Mouse (Mus musculus) thymus, adult 2 months (tissue): ENCODE data around the gene Mettl3. TPM values are rescaled to one million over a fixed set of nuclear protein-coding genes. Genes with fewer than 3 reads are reported as not detected.
"Not testable (repeated sequence)": the region's sequence is repeated elsewhere in the genome, so short reads cannot be mapped to it uniquely, and the experiment has no call there.

Experiments
- DNase-seq: peaks from one replicate; pipeline ENCODE4 v3.0.0; 2021
- H3K27ac ChIP-seq: fragments of 200-500 bp; 2 replicates; pipeline ENCODE4 v1.5.1; 2012; ENCODE audit warnings: low read length, control low read depth; ENCODE audit not compliant: control insufficient read depth, insufficient read depth
- H3K27me3 ChIP-seq: fragments of 200-500 bp; 2 replicates; pipeline ENCODE4 v1.6.1; 2012; ENCODE audit warnings: mild to moderate bottlenecking, low read length, moderate library complexity, mixed read lengths; ENCODE audit not compliant: control insufficient read depth, insufficient read depth
- H3K36me3 ChIP-seq: fragments of 200-500 bp; 2 replicates; pipeline ENCODE4 v1.6.1; 2012; ENCODE audit warnings: mild to moderate bottlenecking, low read length, moderate library complexity; ENCODE audit not compliant: control insufficient read depth, insufficient read depth
- H3K4me1 ChIP-seq: fragments of 200-500 bp; replicated peaks from 2 replicates; pipeline ENCODE4 v1.6.1; 2012; ENCODE audit warnings: low read length; ENCODE audit not compliant: control insufficient read depth, insufficient read depth
- H3K4me3 ChIP-seq: fragments of 200-500 bp; 2 replicates; pipeline ENCODE4 v1.5.1; 2012; ENCODE audit warnings: mild to moderate bottlenecking, low read length, control low read depth, moderate library complexity; ENCODE audit not compliant: control insufficient read depth, insufficient read depth
- CTCF ChIP-seq: fragments of 200-500 bp; IDR thresholded peaks from 2 replicates; pipeline ENCODE4 v1.5.1; 2012; ENCODE audit warnings: mild to moderate bottlenecking, control low read depth, low read length, moderate library complexity, borderline replicate concordance; ENCODE audit not compliant: control insufficient read depth, poor library complexity, insufficient read depth; ENCODE audit errors: extremely low read depth
- POLR2A ChIP-seq: fragments of 200-500 bp; IDR thresholded peaks from 2 replicates; pipeline ENCODE4 v1.6.1; 2012; ENCODE audit warnings: mild to moderate bottlenecking, low read length, control low read depth, moderate library complexity; ENCODE audit not compliant: control insufficient read depth, poor library complexity, insufficient read depth; ENCODE audit errors: extremely low read depth
- WGBS: fragments of 180-500 bp; shearing (Covaris S2); methylation state at CpG from one replicate; pipeline ENCODE4 v1.1.7; 2018; 5-methylcytosine and 5-hydroxymethylcytosine counted together
- polyA plus RNA-seq: library from polyadenylated mRNA; depleted of rRNA; stranded (reverse); fragments of >200 nt; gene quantifications from 2 replicates; pipeline ENCODE4 v1.2.3, GENCODE M21; 2012

The Mettl3 gene
- polyA plus RNA-seq, 1 experiment: 54.2 TPM

DNA sequence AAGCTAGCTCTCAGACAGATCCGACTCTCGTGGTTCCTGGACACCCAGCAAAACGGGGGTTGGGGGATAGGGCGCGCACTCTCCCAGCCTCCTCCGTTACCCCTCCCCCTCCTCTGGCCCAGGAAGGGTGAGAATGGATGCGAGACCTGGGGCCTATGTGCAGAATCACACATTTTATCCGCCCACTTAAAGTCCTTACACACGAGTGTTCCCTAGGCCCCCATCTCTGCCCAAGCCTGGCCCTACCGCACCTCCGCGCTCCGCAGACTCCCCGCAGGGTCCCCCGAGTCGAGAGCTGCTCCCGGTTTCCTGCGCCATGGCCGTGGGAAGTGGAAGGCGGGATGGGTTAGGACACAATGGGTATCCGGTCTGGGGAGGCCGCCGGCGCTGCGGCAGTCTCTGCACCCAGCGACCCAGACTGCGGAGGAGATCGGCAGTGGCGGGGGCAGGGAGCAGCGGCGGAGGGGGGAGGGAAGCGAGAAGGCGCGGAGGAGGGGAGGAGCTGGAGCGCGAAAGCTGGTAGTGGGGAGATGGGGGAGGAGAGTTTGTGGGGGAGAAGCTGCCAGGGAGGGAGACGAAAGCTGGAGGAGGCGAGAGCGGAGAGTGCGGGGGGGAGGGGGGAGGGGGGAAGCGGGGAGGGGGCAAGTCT lies 11.0 kb upstream of the Mettl3 start:
- Histone ChIP-seq H3K4me3 (peak overlapping the region; percentile 99), H3K36me3 (no peaks in the 10 kb centered on the region), H3K4me1 (peaks cover 20% of the 10 kb centered on the region), H3K27ac (peak overlapping the region; percentile 43; the same call in 1 of the 2 replicates), H3K27me3 (no peaks in the 10 kb centered on the region)
- peak; percentile 80 for DNase-seq
- TF ChIP-seq CTCF (0 out of 2 replicates have a peak, but pooled peaks have one; percentile 21), POLR2A (peak; percentile 69)
- WGBS: under 1% methylated on average over 37 of the region's 41 CpGs

DNA sequence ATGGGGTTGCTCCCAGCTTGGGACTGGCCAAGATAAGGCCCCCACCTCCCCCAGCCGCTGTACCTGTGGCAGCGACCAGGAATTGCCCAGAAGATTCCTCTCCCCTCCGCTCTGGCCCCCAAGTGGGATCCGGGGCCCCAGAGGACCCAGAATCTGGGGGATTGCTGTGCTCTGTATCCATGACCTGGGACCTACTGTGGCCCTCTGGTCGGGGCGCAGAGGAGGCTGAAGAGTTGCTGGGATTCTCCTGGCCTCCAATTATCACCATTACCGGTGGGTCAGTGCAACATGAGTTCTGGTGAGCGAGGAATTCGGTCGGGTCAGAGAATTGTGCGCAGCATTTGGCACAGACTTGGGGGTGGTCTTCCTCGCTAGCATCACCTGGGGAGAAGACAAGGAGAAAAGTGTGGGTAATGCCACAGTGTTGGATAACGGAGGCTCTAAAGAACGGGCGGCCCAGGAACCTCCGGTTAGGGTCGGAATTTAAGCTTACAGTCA lies 10.4 kb upstream of the Mettl3 start:
- Histone ChIP-seq H3K27me3 (no peaks in the 10 kb centered on the region), H3K4me1 (peaks cover 20% of the 10 kb centered on the region), H3K4me3 (peak overlapping the region; percentile 99), H3K27ac (no peak overlapping the region), H3K36me3 (no peaks in the 10 kb centered on the region)
- DNase-seq: no peak
- WGBS: 48% methylated on average over 17 of the region's 17 CpGs
- TF ChIP-seq CTCF (no peak), POLR2A (no peak; the same call in 1 of the 2 replicates)

DNA sequence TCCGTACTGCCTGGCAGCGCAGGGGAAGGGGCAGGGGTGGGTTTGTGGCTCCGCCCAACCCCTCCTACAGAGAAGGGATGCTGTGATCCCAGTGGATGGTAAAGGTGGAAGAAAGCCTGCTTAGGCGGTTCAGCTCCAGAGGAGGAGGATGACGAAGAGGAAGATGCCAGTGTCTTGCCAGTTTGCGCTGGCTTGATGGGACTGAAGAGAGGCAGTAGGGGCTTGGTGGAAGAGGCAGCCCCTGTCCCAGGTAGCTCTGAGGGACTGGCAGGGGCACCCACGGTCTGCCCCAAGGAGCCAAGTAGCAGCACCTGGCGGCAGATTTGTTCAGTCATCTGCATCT lies 9.9 kb upstream of the Mettl3 start:
- no peak overlapping the region for H3K4me3 ChIP-seq

DNA sequence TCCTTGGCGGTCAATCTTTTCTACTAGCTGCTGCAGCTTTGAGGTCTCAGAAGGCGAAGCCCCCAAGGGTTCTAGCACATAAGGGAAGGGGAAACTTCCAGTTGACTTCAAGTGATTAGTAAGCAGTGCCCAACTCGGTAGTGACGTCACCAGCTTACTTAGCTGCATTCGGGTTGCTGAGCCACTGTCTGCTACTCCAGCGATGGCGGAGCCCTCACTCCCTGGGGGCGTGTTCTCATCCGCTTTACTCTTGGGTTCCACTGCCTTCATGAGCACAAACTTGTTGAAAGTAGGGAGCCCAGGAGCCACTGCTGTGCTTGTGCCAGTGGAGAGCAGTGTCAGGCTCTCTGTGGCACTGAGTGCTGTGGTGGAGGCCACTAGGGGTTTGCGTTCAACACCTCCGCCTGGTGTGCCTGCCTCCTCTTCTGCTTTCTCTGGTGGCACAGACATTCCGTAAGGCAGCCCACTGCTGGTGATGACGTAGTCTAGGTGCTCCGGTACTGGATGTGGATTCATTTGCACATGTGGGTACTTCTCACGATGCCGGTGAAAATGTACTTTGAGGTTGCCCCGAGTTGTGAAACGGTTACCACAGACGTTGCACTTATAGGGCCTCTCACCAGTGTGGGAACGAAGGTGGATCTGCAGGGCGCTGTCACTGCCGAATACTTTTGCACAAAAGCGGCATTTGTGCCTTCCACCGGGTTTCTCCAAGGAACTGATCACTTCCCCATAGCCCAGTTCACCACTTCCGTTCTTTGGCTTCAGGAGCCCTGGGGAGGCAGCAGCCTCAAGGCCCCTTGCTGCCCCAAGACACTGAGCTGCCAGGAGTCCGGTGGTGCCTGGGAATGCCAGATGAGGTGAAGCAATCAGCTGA lies 9.2 kb upstream of the Mettl3 start:
- H3K4me1 ChIP-seq: peaks cover 20% of the 10 kb centered on the region
- H3K27me3 ChIP-seq: no peaks in the 10 kb centered on the region
- H3K27ac ChIP-seq: no peak overlapping the region
- H3K36me3 ChIP-seq: no peaks in the 10 kb centered on the region
- WGBS: 87% methylated on average over 26 of the region's 26 CpGs
- DNase-seq: no peak
- TF ChIP-seq POLR2A (no peak), CTCF (no peak)
- H3K4me3 ChIP-seq: no peak overlapping the region

More for the DNA sequence above, 9.9 kb upstream of the Mettl3 start:
- whole genome bisulfite sequencing: 85% methylated on average over 8 of the region's 8 CpGs
- H3K36me3 ChIP-seq: no peaks in the 10 kb centered on the region
- no peak overlapping the region for H3K27ac ChIP-seq
- H3K4me1 ChIP-seq: peaks cover 20% of the 10 kb centered on the region
- DNase-seq: no peak
- H3K27me3 ChIP-seq: no peaks in the 10 kb centered on the region
- TF ChIP-seq POLR2A (no peak), CTCF (no peak)

DNA sequence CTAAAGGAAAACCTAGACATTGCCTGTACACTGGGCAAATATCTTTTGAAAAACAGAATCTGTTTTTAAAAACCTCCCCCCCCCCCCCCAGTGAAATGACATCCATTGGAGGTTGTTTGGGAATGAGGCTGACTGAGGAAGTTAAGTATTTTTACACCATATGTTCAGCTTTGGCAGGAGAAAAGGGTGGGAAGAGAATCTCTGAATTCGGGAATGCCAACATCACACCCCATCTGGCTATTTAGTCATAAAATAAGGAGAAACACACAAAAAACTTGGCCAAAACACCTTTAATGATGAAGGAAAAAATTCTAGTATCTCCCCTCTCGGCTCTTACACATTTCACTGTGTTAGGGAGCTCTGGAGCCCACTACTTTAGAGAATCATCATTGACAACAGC lies 6.0 kb upstream of the Mettl3 start:
- 96% methylated on average over 2 of the region's 2 CpGs for WGBS
- no peak for TF ChIP-seq POLR2A
- TF ChIP-seq CTCF: no peak
- Histone ChIP-seq H3K36me3 (no peaks in the 10 kb centered on the region), H3K4me3 (no peak overlapping the region), H3K27ac (no peak overlapping the region), H3K4me1 (peaks cover 15% of the 10 kb centered on the region), H3K27me3 (no peaks in the 10 kb centered on the region)
- no peak for DNase-seq

DNA sequence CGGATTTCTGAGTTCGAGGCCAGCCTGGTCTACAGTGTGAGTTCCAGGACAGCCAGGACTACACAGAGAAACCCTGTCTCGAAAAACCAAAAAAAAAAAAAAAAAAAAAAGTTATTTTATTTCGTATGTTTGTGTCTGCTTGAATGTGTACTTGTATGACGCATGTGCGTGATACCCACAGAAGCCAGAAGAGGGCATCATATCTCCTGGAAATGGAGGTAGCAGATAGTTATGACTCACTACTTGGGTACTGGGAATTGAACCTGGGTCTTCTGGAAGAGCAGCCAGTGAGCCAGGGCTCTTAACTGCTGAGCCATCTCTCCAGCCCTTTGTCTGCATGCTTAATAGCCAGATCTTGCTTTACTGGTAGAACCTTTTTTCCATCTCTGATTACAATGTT lies 5.4 kb upstream of the Mettl3 start:
- WGBS: 95% methylated on average over 6 of the region's 6 CpGs
- DNase-seq: peak; percentile 26
- H3K4me1 ChIP-seq, H3K27me3 ChIP-seq, H3K4me3 ChIP-seq, H3K36me3 ChIP-seq, H3K27ac ChIP-seq: not testable (repeated sequence)
